Mouse (Mus musculus): ENCODE measurements around the gene Ostc.

GRCm38 (mm10) chr3:130687051-130687450 is 22.2 kb downstream of the Ostc start:
- no peak for TF ChIP-seq CTCF (IDR thresholded peaks at IDR 0.05; ENCODE audit: low read depth, low read length)
- no peak for TF ChIP-seq POLR2A (IDR thresholded peaks at IDR 0.05; ENCODE audit: extremely low read depth, insufficient read depth, low read length)

All from liver, adult 2 months (tissue).